Mouse (Mus musculus) kidney, embryonic 15.5 days (tissue): ENCODE results near the gene Pcca. TPM values are rescaled to one million over a fixed set of nuclear protein-coding genes. Genes with fewer than 3 reads are reported as not detected.
"Not testable (repeated sequence)": the region's sequence is repeated elsewhere in the genome, so short reads cannot be mapped to it uniquely, and the experiment has no call there.

Experiments
- ATAC-seq: fragments of 200-750 bp; cut with Nextera tagmentation; replicated peaks from 2 replicates; pipeline ENCODE4 v1.8.0; 2017; ENCODE audit warnings: moderate TSS enrichment; ENCODE audit not compliant: low FRiP score
- H3K27ac ChIP-seq: fragments of 300-500 bp; sonication (generic); 2 replicates; pipeline ENCODE4 v1.5.1; 2015; ENCODE audit warnings: mild to moderate bottlenecking, inconsistent platforms
- H3K27me3 ChIP-seq: fragments of 300-500 bp; sonication (generic); 2 replicates; pipeline ENCODE4 v1.6.1; 2015; ENCODE audit warnings: inconsistent platforms
- H3K36me3 ChIP-seq: fragments of 300-500 bp; sonication (generic); 2 replicates; pipeline ENCODE4 v1.6.1; 2015; ENCODE audit warnings: inconsistent platforms
- H3K4me1 ChIP-seq: fragments of 300-500 bp; sonication (generic); 2 replicates; pipeline ENCODE4 v1.6.1; 2015; ENCODE audit warnings: inconsistent platforms
- H3K4me2 ChIP-seq: fragments of 300-500 bp; sonication (generic); 2 replicates; pipeline ENCODE4 v1.6.1; 2015; ENCODE audit warnings: moderate library complexity, mild to moderate bottlenecking, inconsistent platforms
- H3K4me3 ChIP-seq: fragments of 300-500 bp; sonication (generic); replicated peaks from 2 replicates; pipeline ENCODE4 v1.5.1; 2015; ENCODE audit warnings: mild to moderate bottlenecking, inconsistent platforms
- H3K9ac ChIP-seq: fragments of 300-500 bp; sonication (generic); 2 replicates; pipeline ENCODE4 v1.6.1; 2015; ENCODE audit warnings: mild to moderate bottlenecking, inconsistent platforms
- H3K9me3 ChIP-seq: fragments of 300-500 bp; sonication (generic); replicated peaks from 2 replicates; pipeline ENCODE4 v1.6.1; 2016; ENCODE audit warnings: inconsistent platforms
- whole genome bisulfite sequencing: fragments of 180-500 bp; shearing (Covaris S2); methylation state at CpG from one replicate; pipeline ENCODE4 v1.1.7; 2015; ENCODE audit warnings: mixed read lengths; 5-methylcytosine and 5-hydroxymethylcytosine counted together
- polyA plus RNA-seq: library from polyadenylated mRNA; unstranded; fragments of >200 nt; fragmentation: Nextera tagmentation; extraction: Ambion mirVana; gene quantifications from 2 replicates; pipeline ENCODE4 v1.2.1, GENCODE M21; 2015

Gene Pcca
- polyA plus RNA-seq, 1 experiment from 2014 or later: 23.9 TPM

DNA sequence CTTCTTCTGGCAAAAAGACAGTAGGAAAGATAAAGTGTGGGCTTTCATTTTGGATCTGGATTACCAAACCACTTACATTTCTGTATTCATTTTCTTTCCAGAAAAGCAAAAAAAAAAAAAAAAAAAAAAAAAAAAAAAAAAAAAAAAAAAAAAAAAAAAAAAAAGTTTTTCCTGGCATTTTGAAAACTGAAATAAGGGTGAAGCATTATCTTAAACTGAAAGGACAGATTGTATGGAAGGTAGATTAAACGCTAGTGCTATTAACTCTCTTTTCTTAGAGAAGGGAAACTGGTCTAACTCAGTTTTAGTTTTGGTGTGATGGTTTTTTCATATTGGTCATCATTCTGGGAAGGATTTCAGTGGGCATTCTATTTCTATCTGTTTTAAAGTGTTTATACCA lies 42.1 kb upstream of the Pcca start:
- H3K27me3 ChIP-seq: peaks cover 75% of the 10 kb centered on the region
- 71% methylated on average over 1 of the region's 1 CpGs for WGBS
- no peaks in the 10 kb centered on the region for H3K36me3 ChIP-seq
- H3K27ac ChIP-seq: no peak overlapping the region
- no peak overlapping the region for H3K4me2 ChIP-seq
- peaks cover 7% of the 10 kb centered on the region for H3K4me1 ChIP-seq
- ATAC-seq: no peak
- H3K4me3 ChIP-seq: no peak overlapping the region
- H3K9me3 ChIP-seq: no peaks in the 10 kb centered on the region
- H3K9ac ChIP-seq: no peak overlapping the region

DNA sequence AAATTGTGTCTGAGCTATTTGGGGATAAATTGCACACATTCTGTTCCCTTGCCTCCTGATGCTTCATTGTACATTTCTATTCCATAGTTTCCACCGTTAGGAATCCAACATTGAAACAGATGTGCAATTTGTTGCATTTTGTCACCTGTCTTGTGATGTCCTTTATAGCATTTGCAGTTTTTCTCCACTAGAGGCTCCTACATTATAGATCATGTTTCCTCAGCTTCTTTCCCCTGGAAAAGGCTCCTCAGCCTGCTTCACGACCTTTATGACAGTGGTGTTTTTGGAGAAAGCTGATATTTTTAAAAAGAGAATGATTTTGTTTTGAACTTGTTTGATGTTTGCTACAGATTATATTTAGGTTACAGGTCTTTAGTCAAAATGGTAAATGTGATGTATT lies 25.1 kb upstream of the Pcca start:
- H3K9me3 ChIP-seq: no peaks in the 10 kb centered on the region
- H3K4me1 ChIP-seq: no peaks in the 10 kb centered on the region
- no peak for ATAC-seq
- no peak overlapping the region for H3K4me3 ChIP-seq
- no peaks in the 10 kb centered on the region for H3K27me3 ChIP-seq
- H3K36me3 ChIP-seq: no peaks in the 10 kb centered on the region
- no peak overlapping the region for H3K27ac ChIP-seq
- H3K9ac ChIP-seq: no peak overlapping the region
- 15% methylated on average over 2 of the region's 2 CpGs for WGBS
- no peak overlapping the region for H3K4me2 ChIP-seq

DNA sequence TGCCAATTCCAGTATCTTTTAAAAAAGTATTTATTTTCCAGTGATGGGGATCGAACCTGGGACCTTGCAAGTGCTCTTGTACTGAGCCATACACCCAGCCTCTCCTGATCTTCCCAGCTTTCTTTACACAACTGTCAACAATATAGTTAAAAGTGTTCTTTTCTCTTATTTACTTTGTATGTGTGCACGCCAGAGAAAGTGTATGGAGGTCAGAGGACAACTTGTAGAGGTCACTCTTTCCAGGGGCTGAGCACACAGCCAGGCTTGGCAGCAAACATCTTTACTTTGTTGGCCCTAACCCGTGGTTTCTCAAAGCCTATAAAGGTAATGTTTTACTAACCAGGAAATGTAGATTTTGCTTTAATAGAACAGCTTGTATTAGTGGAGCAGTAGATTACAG lies 22.6 kb upstream of the Pcca start:
- no peaks in the 10 kb centered on the region for H3K36me3 ChIP-seq
- 55% methylated on average over 3 of the region's 3 CpGs for WGBS
- H3K9me3 ChIP-seq: no peaks in the 10 kb centered on the region
- H3K4me3 ChIP-seq: no peak overlapping the region
- no peaks in the 10 kb centered on the region for H3K27me3 ChIP-seq
- H3K27ac ChIP-seq: no peak overlapping the region
- H3K4me1 ChIP-seq: no peaks in the 10 kb centered on the region
- no peak overlapping the region for H3K4me2 ChIP-seq
- no peak overlapping the region for H3K9ac ChIP-seq
- no peak for ATAC-seq

DNA sequence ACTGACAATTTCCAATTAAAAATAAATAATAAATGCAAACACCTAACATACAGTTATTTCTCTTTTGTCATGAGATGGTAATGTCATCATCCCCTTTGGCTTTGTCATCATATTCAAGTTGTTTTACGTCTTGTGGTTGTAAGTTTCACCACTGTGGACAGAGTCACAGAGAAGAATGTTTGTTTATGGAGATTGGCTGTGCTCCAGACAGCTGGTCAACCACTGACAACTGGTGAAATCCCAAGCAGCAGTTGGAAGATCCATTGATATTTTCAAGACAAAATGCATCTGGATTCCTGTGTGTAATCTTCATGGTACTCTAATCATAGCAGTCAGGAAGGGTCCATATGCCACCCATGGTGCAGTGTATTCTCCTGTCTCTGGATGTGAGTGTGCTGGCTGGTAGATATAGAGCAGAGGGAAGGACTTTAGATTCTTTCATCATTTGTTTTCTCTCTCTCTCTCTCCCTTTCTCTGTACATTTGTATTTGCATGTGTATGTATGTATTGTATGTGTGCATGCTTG lies 20.6 kb upstream of the Pcca start:
- Histone ChIP-seq H3K4me1 (no peaks in the 10 kb centered on the region), H3K4me3 (no peak overlapping the region), H3K27me3 (no peaks in the 10 kb centered on the region), H3K9me3 (no peaks in the 10 kb centered on the region), H3K27ac (no peak overlapping the region), H3K4me2 (no peak overlapping the region), H3K36me3 (no peaks in the 10 kb centered on the region), H3K9ac (no peak overlapping the region)
- 64% methylated on average over 1 of the region's 1 CpGs for WGBS
- no peak for ATAC-seq

DNA sequence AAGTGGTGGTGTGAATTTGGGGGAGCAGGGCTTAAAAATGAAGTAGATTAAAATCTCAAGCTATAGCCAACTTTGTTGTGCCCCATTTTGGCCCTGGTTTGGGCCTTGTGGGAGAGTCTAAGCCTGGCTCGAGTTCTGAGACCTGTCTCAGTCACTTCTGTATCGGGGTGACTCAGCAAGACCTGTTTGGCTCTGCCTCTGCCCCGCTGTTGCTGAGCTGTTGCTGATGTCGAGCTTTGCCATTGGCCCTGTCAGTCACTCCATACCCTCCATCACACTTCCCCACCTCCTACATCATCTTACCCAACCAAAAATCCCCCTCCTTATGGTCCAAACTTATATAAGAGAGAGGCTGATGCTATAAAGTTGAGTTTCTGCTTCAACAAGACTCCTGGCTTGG lies 5.6 kb upstream of the Pcca start:
- Histone ChIP-seq H3K27me3 (no peaks in the 10 kb centered on the region), H3K36me3 (no peaks in the 10 kb centered on the region), H3K4me2 (no peak overlapping the region), H3K9ac (no peak overlapping the region), H3K4me1 (no peaks in the 10 kb centered on the region), H3K27ac (no peak overlapping the region), H3K9me3 (no peaks in the 10 kb centered on the region), H3K4me3 (no peak overlapping the region)
- 80% methylated on average over 4 of the region's 4 CpGs for WGBS
- ATAC-seq: no peak

DNA sequence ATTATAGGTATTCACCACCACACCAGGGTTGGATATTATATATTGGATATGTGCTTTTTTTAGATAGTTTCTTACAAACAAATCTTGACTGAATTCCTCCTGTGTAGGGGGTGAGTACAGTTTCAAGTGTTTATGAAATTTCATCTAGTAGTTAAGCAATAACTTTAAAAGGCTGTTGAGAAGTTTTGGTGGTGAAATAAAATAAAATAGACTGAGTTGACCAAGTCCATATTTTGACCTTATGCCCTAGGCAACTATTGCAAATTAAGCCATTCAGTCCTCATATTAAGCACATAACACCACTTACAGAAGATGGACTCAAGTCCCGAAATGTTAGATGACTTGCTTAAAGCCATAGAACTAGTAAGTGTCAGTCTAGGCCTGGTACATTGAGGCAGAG lies 1.9 kb downstream of the Pcca start:
- WGBS: 89% methylated on average over 1 of the region's 1 CpGs
- H3K4me2 ChIP-seq: no peak overlapping the region
- no peaks in the 10 kb centered on the region for H3K27me3 ChIP-seq
- peaks cover 4% of the 10 kb centered on the region; the same call in 1 of the 2 replicates for H3K4me1 ChIP-seq
- H3K36me3 ChIP-seq: no peaks in the 10 kb centered on the region
- no peak for ATAC-seq
- no peak overlapping the region for H3K27ac ChIP-seq
- H3K9me3 ChIP-seq: no peaks in the 10 kb centered on the region
- H3K9ac ChIP-seq: no peak overlapping the region
- H3K4me3 ChIP-seq: no peak overlapping the region

DNA sequence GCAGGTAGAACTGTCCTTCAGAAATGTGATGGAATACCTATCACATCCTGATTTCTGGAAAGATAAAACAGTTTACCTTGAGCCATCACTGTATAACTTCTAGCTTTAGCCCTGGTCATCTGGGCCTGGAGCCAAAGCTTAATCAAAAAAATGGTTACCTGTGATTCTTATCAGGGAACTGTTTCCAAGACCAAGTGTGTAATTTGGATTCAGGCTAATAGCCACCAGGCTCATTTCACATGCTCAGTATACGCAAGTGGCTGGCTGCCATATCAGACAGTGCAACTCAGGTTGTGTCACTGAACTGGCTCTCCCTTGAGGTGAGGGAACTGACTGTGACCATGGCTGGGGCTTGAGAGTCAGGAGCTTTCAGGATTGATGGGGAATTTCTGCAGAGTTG lies 14.3 kb downstream of the Pcca start:
- H3K4me3 ChIP-seq: no peak overlapping the region
- no peaks in the 10 kb centered on the region for H3K36me3 ChIP-seq
- H3K27ac ChIP-seq: no peak overlapping the region
- no peaks in the 10 kb centered on the region for H3K4me1 ChIP-seq
- no peaks in the 10 kb centered on the region for H3K9me3 ChIP-seq
- 80% methylated on average over 1 of the region's 1 CpGs for WGBS
- H3K27me3 ChIP-seq: no peaks in the 10 kb centered on the region
- ATAC-seq: no peak
- no peak overlapping the region for H3K4me2 ChIP-seq
- H3K9ac ChIP-seq: no peak overlapping the region

DNA sequence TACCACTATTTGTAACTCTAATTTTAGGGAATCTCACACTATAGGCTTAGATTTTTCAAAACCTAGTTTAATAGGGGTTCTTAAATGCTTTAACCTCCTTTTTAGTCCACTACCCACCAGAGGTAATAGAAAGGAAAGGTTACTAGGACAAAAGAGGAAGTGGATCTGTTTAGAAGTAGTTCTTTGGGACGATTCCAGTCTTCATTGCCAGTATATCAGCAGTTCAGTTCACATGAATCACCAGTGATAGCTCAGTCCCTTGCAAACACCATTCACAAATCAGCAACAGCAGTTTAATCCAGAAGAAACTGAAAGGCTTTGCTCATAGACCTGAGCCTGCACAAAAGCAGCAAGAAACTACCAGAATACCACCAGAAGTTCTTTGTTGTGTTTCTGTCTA lies 14.8 kb downstream of the Pcca start:
- H3K9ac ChIP-seq: no peak overlapping the region
- 75% methylated on average over 1 of the region's 1 CpGs for WGBS

DNA sequence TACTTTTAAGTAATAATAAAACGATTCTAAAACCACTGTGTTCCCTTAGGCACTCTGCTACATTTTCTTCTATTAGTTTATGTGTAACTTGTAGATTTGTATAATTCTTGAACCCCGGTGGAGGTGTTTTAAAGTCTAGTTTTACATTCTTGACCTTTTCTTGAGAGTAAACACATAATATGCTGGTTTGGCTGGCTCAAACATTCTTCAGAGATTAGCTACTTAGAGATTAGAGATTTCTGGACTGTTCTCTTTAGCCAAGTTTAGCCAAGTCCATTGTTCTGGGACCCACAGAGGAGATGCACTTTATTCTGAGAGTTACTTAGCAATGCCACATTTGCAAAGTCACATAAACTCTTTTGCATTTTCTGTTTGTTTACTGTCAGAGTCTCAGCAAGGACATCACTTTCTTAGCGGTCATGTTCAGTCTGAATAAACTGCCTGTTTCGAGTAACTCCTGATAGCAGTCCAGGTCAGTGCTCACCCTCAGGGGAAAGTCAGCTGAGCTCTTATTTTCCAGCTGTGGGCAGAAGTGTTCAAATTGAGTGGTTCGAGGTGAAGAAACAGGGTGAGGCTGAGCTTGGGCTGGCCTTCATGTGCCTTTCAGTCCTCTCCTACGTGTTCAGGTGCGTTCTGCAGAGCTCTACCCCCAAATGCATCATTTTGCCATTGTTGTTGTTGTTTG lies 18.8 kb downstream of the Pcca start:
- Histone ChIP-seq H3K9ac (no peak overlapping the region), H3K4me3 (no peak overlapping the region), H3K27me3 (no peaks in the 10 kb centered on the region), H3K36me3 (no peaks in the 10 kb centered on the region), H3K4me1 (no peaks in the 10 kb centered on the region), H3K4me2 (no peak overlapping the region), H3K27ac (no peak overlapping the region), H3K9me3 (no peaks in the 10 kb centered on the region)
- ATAC-seq: no peak
- WGBS: 76% methylated on average over 7 of the region's 7 CpGs

More for the DNA sequence above, 14.8 kb downstream of the Pcca start:
- Histone ChIP-seq H3K27me3 (no peaks in the 10 kb centered on the region), H3K27ac (no peak overlapping the region), H3K4me3 (no peak overlapping the region), H3K4me2 (no peak overlapping the region), H3K9me3 (no peaks in the 10 kb centered on the region), H3K4me1 (no peaks in the 10 kb centered on the region), H3K36me3 (no peaks in the 10 kb centered on the region)
- ATAC-seq: no peak

DNA sequence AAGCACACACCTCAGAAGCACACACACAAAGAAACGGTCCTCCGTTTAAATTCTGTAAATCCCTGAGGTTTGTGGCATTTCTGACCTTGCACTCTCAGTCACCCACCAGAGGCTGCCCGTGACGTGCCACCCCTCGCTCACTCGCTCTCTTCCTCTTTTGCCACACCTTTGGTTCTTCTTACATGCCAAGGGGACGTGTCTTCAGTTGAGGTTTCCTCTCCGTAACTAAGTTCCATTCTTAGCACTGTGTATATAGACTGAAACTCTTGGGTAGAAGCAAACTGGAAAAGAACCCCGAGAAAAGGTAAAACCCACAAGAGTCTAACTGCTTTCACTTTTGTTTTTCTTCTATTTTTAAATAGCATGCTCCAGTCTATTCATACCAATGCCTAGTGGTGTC lies 23.2 kb downstream of the Pcca start:
- WGBS: 90% methylated on average over 9 of the region's 9 CpGs
- H3K4me1 ChIP-seq: no peaks in the 10 kb centered on the region
- H3K9ac ChIP-seq: no peak overlapping the region
- no peaks in the 10 kb centered on the region for H3K27me3 ChIP-seq
- ATAC-seq: no peak
- no peak overlapping the region for H3K27ac ChIP-seq
- no peaks in the 10 kb centered on the region for H3K9me3 ChIP-seq
- H3K36me3 ChIP-seq: no peaks in the 10 kb centered on the region
- no peak overlapping the region for H3K4me3 ChIP-seq
- no peak overlapping the region for H3K4me2 ChIP-seq

DNA sequence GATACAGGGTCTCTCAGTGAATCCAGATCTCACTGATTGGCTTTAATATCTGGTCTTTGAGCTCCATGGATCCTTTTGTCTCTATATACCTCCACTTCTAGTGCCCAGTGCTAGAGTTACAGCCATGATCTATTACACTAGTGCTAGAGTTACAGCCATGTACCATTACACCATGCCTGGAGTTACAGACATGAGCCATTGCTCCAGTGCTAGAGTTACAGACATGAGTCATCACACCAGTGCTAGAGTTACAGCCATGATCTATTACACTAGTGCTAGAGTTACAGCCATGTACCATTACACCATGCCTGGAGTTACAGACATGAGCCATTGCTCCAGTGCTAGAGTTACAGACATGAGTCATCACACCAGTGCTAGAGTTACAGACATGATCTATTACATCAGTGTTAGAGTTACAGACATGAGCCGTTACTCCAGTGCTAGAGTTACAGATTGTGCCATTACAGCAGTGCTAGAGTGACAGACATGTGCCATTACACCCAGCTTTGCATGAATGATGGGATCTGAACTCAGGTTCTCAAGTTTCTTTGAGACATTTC lies 26.8 kb downstream of the Pcca start:
- not testable (repeated sequence) for H3K4me2 ChIP-seq, H3K9me3 ChIP-seq, H3K4me1 ChIP-seq, H3K9ac ChIP-seq, H3K4me3 ChIP-seq, H3K36me3 ChIP-seq, H3K27ac ChIP-seq, H3K27me3 ChIP-seq
- WGBS: 43% methylated on average over 1 of the region's 1 CpGs
- ATAC-seq: peak; percentile 66

DNA sequence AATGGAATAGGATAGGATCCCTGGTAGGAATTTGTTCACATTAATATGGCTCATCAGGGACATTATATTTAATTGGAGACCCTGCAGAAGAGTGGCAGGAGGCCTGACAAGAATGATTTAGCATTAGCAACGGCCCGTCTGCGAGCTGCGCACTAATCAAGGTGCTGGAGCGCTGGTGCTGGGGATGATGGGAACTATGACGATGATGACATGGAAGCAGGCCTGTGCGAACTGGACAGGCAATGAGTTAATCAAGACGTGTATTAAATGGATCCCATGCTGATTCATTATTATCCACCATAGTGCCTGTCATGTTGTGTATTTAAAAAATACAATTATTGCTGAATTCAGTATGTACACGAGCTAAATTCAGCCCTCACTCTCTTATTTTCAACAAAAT lies 36.7 kb downstream of the Pcca start:
- H3K9me3 ChIP-seq: no peaks in the 10 kb centered on the region
- H3K4me2 ChIP-seq: no peak overlapping the region
- no peak overlapping the region for H3K4me3 ChIP-seq
- H3K36me3 ChIP-seq: no peaks in the 10 kb centered on the region
- H3K27ac ChIP-seq: no peak overlapping the region
- WGBS: 86% methylated on average over 9 of the region's 9 CpGs
- no peak for ATAC-seq
- H3K4me1 ChIP-seq: no peaks in the 10 kb centered on the region
- H3K9ac ChIP-seq: no peak overlapping the region
- no peaks in the 10 kb centered on the region for H3K27me3 ChIP-seq
